Mouse (Mus musculus): Measurements from ENCODE around the gene Rgs10. TPM values are rescaled to one million over a fixed set of nuclear protein-coding genes. Genes with fewer than 3 reads are reported as not detected.
A peak's percentile ranks its signal among the peaks of the same experiment; 100 is the strongest.

The Rgs10 gene
- polyA plus RNA-seq, 1 experiment from 2014 or later = 34.5 TPM

GRCm38 (mm10) chr7:128408265-128408664, 10.3 kb downstream of the Rgs10 start:
- WGBS (ENCODE audit: insufficient replicate concordance) = 80% methylated on average over 5 of the region's 5 CpGs
- no peak overlapping the region for H3K4me3 ChIP-seq (replicated peaks)
- H3K4me2 ChIP-seq = no peak overlapping the region
- peaks cover 54% of the 10 kb centered on the region for H3K4me1 ChIP-seq (replicated peaks)
- H3K9me3 ChIP-seq (replicated peaks) = no peaks in the 10 kb centered on the region
- no peak for ATAC-seq (ENCODE audit: insufficient read depth)
- H3K27ac ChIP-seq (replicated peaks) = no peak overlapping the region
- no peaks in the 10 kb centered on the region for H3K36me3 ChIP-seq (replicated peaks)
- H3K9ac ChIP-seq = no peak overlapping the region
- no peaks in the 10 kb centered on the region for H3K27me3 ChIP-seq

- ATAC-seq (ENCODE audit: insufficient read depth) = no peak
- Histone ChIP-seq H3K36me3 (replicated peaks) (peaks cover 20% of the 10 kb centered on the region), H3K4me2 (no peak overlapping the region), H3K4me1 (replicated peaks) (peaks cover 56% of the 10 kb centered on the region), H3K9me3 (replicated peaks) (no peaks in the 10 kb centered on the region), H3K4me3 (replicated peaks) (no peak overlapping the region), H3K9ac (no peak overlapping the region), H3K27ac (replicated peaks) (peak overlapping the region; percentile 60), H3K27me3 (no peaks in the 10 kb centered on the region)
- WGBS (ENCODE audit: insufficient replicate concordance) = 56% methylated on average over 6 of the region's 6 CpGs
Measured at GRCm38 (mm10) chr7:128403988-128404387, 14.6 kb downstream of the Rgs10 start.

GRCm38 (mm10) chr7:128403586-128403985, 15.0 kb downstream of the Rgs10 start:
- ATAC-seq (ENCODE audit: insufficient read depth) = no peak
- WGBS (ENCODE audit: insufficient replicate concordance) = 65% methylated on average over 6 of the region's 6 CpGs
- no peaks in the 10 kb centered on the region for H3K9me3 ChIP-seq (replicated peaks)
- no peaks in the 10 kb centered on the region for H3K27me3 ChIP-seq
- no peak overlapping the region for H3K4me3 ChIP-seq (replicated peaks)
- peaks cover 60% of the 10 kb centered on the region for H3K4me1 ChIP-seq (replicated peaks)
- peak overlapping the region; percentile 60 for H3K27ac ChIP-seq (replicated peaks)
- H3K9ac ChIP-seq = no peak overlapping the region
- H3K36me3 ChIP-seq (replicated peaks) = peaks cover 20% of the 10 kb centered on the region
- H3K4me2 ChIP-seq = peak overlapping the region; percentile 30; the same call in 1 of the 2 replicates

GRCm38 (mm10) chr7:128403128-128403527, 15.4 kb downstream of the Rgs10 start:
- peaks cover 20% of the 10 kb centered on the region for H3K36me3 ChIP-seq (replicated peaks)
- 30% methylated on average over 10 of the region's 10 CpGs for WGBS (ENCODE audit: insufficient replicate concordance)
- peak overlapping the region; percentile 60; the same call in 1 of the 2 replicates for H3K27ac ChIP-seq (replicated peaks)
- H3K4me3 ChIP-seq (replicated peaks) = no peak overlapping the region
- H3K9me3 ChIP-seq (replicated peaks) = no peaks in the 10 kb centered on the region
- H3K9ac ChIP-seq = no peak overlapping the region
- ATAC-seq (ENCODE audit: insufficient read depth) = no peak
- no peaks in the 10 kb centered on the region for H3K27me3 ChIP-seq
- peak overlapping the region; percentile 30 for H3K4me2 ChIP-seq
- H3K4me1 ChIP-seq (replicated peaks) = peaks cover 64% of the 10 kb centered on the region

- ATAC-seq (ENCODE audit: insufficient read depth) = no peak
- Histone ChIP-seq H3K36me3 (replicated peaks) (peaks cover 20% of the 10 kb centered on the region), H3K27me3 (no peaks in the 10 kb centered on the region), H3K9ac (no peak overlapping the region), H3K27ac (replicated peaks) (peak overlapping the region; percentile 60; the same call in 1 of the 2 replicates), H3K4me3 (replicated peaks) (no peak overlapping the region), H3K9me3 (replicated peaks) (no peaks in the 10 kb centered on the region), H3K4me2 (peak overlapping the region; percentile 30; the same call in 1 of the 2 replicates), H3K4me1 (replicated peaks) (peaks cover 70% of the 10 kb centered on the region)
- 59% methylated on average over 8 of the region's 8 CpGs for WGBS (ENCODE audit: insufficient replicate concordance)
Measured at GRCm38 (mm10) chr7:128402577-128402976, 16.0 kb downstream of the Rgs10 start.

- no peak overlapping the region for H3K9ac ChIP-seq
- H3K4me3 ChIP-seq (replicated peaks) = no peak overlapping the region
- peaks cover 58% of the 10 kb centered on the region for H3K4me1 ChIP-seq (replicated peaks)
- H3K27ac ChIP-seq (replicated peaks) = peak overlapping the region; percentile 60
- peak overlapping the region; percentile 25 for H3K4me2 ChIP-seq
- peak; percentile 87 for ATAC-seq (ENCODE audit: insufficient read depth)
- no peaks in the 10 kb centered on the region for H3K9me3 ChIP-seq (replicated peaks)
- H3K36me3 ChIP-seq (replicated peaks) = peaks cover 20% of the 10 kb centered on the region
- 7% methylated on average over 4 of the region's 4 CpGs for WGBS (ENCODE audit: insufficient replicate concordance)
- no peaks in the 10 kb centered on the region for H3K27me3 ChIP-seq
Measured at GRCm38 (mm10) chr7:128398664-128399063, 19.9 kb downstream of the Rgs10 start.

- Histone ChIP-seq H3K9me3 (replicated peaks) (no peaks in the 10 kb centered on the region), H3K4me1 (replicated peaks) (peaks cover 58% of the 10 kb centered on the region), H3K27me3 (no peaks in the 10 kb centered on the region), H3K27ac (replicated peaks) (no peak overlapping the region), H3K4me3 (replicated peaks) (no peak overlapping the region), H3K36me3 (replicated peaks) (peaks cover 15% of the 10 kb centered on the region), H3K9ac (no peak overlapping the region), H3K4me2 (no peak overlapping the region)
- no peak for ATAC-seq (ENCODE audit: insufficient read depth)
- 43% methylated on average over 2 of the region's 2 CpGs for WGBS (ENCODE audit: insufficient replicate concordance)
Measured at GRCm38 (mm10) chr7:128397066-128397465, 21.5 kb downstream of the Rgs10 start.

- Histone ChIP-seq H3K4me2 (no peak overlapping the region), H3K9me3 (replicated peaks) (no peaks in the 10 kb centered on the region), H3K4me1 (replicated peaks) (peaks cover 69% of the 10 kb centered on the region), H3K27me3 (no peaks in the 10 kb centered on the region), H3K9ac (no peak overlapping the region), H3K36me3 (replicated peaks) (no peaks in the 10 kb centered on the region), H3K4me3 (replicated peaks) (no peak overlapping the region), H3K27ac (replicated peaks) (0 out of 2 replicates have a peak overlapping the region, but pooled peaks have one; percentile 24)
- 38% methylated on average over 4 of the region's 4 CpGs for WGBS (ENCODE audit: insufficient replicate concordance)
- ATAC-seq (ENCODE audit: insufficient read depth) = no peak
Measured at GRCm38 (mm10) chr7:128393756-128394155, 24.8 kb downstream of the Rgs10 start.

GRCm38 (mm10) chr7:128392972-128393314, 25.6 kb downstream of the Rgs10 start:
- H3K9ac ChIP-seq = no peak overlapping the region
- H3K4me2 ChIP-seq = peak overlapping the region; percentile 32
- peak overlapping the region; percentile 74 for H3K27ac ChIP-seq (replicated peaks)
- peaks cover 65% of the 10 kb centered on the region for H3K4me1 ChIP-seq (replicated peaks)
- 19% methylated on average over 5 of the region's 5 CpGs for WGBS (ENCODE audit: insufficient replicate concordance)
- no peaks in the 10 kb centered on the region for H3K9me3 ChIP-seq (replicated peaks)
- H3K36me3 ChIP-seq (replicated peaks) = no peaks in the 10 kb centered on the region
- no peaks in the 10 kb centered on the region for H3K27me3 ChIP-seq
- no peak; the same call in 1 of the 2 replicates for ATAC-seq (ENCODE audit: insufficient read depth)
- no peak overlapping the region for H3K4me3 ChIP-seq (replicated peaks)

GRCm38 (mm10) chr7:128392071-128392971, 26.2 kb downstream of the Rgs10 start:
- Histone ChIP-seq H3K4me2 (peak overlapping the region; percentile 32), H3K9me3 (replicated peaks) (no peaks in the 10 kb centered on the region), H3K9ac (no peak overlapping the region), H3K4me3 (replicated peaks) (no peak overlapping the region), H3K27ac (replicated peaks) (peak overlapping the region; percentile 74), H3K36me3 (replicated peaks) (no peaks in the 10 kb centered on the region), H3K27me3 (no peaks in the 10 kb centered on the region), H3K4me1 (replicated peaks) (peaks cover 59% of the 10 kb centered on the region)
- WGBS (ENCODE audit: insufficient replicate concordance) = 22% methylated on average over 18 of the region's 18 CpGs
- peak; percentile 57 for ATAC-seq (ENCODE audit: insufficient read depth)

GRCm38 (mm10) chr7:128391267-128392057, 27.1 kb downstream of the Rgs10 start:
- Histone ChIP-seq H3K4me2 (no peak overlapping the region), H3K4me3 (replicated peaks) (no peak overlapping the region), H3K36me3 (replicated peaks) (no peaks in the 10 kb centered on the region), H3K9me3 (replicated peaks) (no peaks in the 10 kb centered on the region), H3K4me1 (replicated peaks) (peaks cover 54% of the 10 kb centered on the region), H3K27me3 (no peaks in the 10 kb centered on the region), H3K9ac (no peak overlapping the region), H3K27ac (replicated peaks) (peak overlapping the region; percentile 74)
- WGBS (ENCODE audit: insufficient replicate concordance) = 16% methylated on average over 12 of the region's 12 CpGs
- peak; percentile 37 for ATAC-seq (ENCODE audit: insufficient read depth)

Data from liver, embryonic 15.5 days (tissue).